Mouse (Mus musculus): ENCODE measurements around the gene Acbd4.

DNA sequence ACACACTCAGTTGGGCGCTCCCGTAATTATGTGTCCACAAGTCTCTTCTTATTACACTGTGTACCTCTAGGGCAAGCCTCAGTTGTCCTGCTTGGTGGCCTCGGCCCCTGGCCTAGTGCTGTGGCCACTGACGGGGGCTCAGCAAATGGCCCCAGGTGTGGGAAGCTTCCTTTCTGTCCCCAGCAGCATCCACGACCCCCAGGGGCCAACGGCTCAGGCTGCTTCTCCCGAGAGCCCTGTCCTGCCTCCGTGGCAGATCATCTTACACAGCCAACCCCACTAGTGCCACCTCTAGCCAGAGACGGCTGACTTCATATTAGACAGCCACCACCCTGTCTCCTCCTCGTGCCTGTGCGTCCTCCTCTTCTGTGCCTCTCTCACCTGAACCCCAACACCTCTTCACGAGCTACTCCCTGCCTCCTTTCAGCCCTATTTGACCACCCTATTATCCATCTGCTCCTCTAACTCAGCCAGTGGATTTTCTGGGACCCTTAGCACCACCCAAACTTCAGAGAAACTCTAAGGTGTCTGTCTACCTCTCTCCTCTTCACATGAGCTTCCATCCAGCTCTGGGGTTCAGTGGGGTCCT, 2.0 kb upstream of the Acbd4 start:
- no peak for TF ChIP-seq JUND (IDR thresholded peaks at IDR 0.05; ENCODE audit: low read depth, low read length)
- TF ChIP-seq BHLHE40 (IDR thresholded peaks at IDR 0.05; ENCODE audit: borderline replicate concordance, low read depth, low read length), result no peak
- TF ChIP-seq ZNF384 (IDR thresholded peaks at IDR 0.05; ENCODE audit: low read depth, low read length), result no peak
- no peak for TF ChIP-seq CTCF (IDR thresholded peaks at IDR 0.05 in 2 of 3, conservative IDR thresholded peaks at IDR 0.05 in 1 of 3; ENCODE audit: control insufficient read depth in 1 of 3, insufficient read depth in 1 of 3, low read depth in 2 of 3, low read length in 3 of 3, poor library complexity in 1 of 3, severe bottlenecking in 1 of 3)
- TF ChIP-seq POLR2A (IDR thresholded peaks at IDR 0.05; ENCODE audit: control insufficient read depth in 1 of 2, insufficient read depth in 1 of 2, low read depth in 1 of 2, low read length in 2 of 2, poor library complexity in 1 of 2), result no peak
- no peak for TF ChIP-seq USF2 (IDR thresholded peaks at IDR 0.05; ENCODE audit: borderline replicate concordance in 1 of 2, insufficient read depth in 1 of 2, low read depth in 1 of 2, low read length in 2 of 2)
- no peak for TF ChIP-seq MAFK (IDR thresholded peaks at IDR 0.05; ENCODE audit: borderline replicate concordance, low read depth, low read length)
- no peak for TF ChIP-seq ZC3H11A (IDR thresholded peaks at IDR 0.05; ENCODE audit: low read depth, low read length)
- no peak for TF ChIP-seq RCOR1 (IDR thresholded peaks at IDR 0.05; ENCODE audit: low read depth, low read length)
- TF ChIP-seq EP300 (IDR thresholded peaks at IDR 0.05; ENCODE audit: low read depth in 1 of 2, low read length in 2 of 2), result no peak
- no peak for TF ChIP-seq GATA1 (IDR thresholded peaks at IDR 0.05; ENCODE audit: low read depth, low read length)
- no peak for TF ChIP-seq TCF12 (IDR thresholded peaks at IDR 0.05; ENCODE audit: low read depth, low read length)
- TF ChIP-seq TBP (IDR thresholded peaks at IDR 0.05; ENCODE audit: low read depth, low read length), result no peak

All from MEL (cell line).